Mouse (Mus musculus): ENCODE measurements at regions not wholly inside any gene's neighbourhood (a gene's known extent, or its start where the extent isn't known, plus 50 kb on each side); places are given as distances from the start of the nearest gene placed in this dataset.

- peaks cover 3% of the 10 kb centered on the region; the same call in 1 of the 2 replicates for H3K4me1 ChIP-seq (ENCODE audit: control insufficient read depth, insufficient read depth, low read length)
- WGBS: 83% methylated on average over 6 of the region's 6 CpGs
- no peaks in the 10 kb centered on the region for H3K36me3 ChIP-seq (ENCODE audit: control insufficient read depth, insufficient read depth, low read length)
- H3K27me3 ChIP-seq (replicated peaks; ENCODE audit: control insufficient read depth, insufficient read depth, low read length): no peaks in the 10 kb centered on the region
- H3K27ac ChIP-seq (ENCODE audit: insufficient read depth, low read depth, low read length): no peak overlapping the region
- TF ChIP-seq CTCF (conservative IDR thresholded peaks at IDR 0.05; ENCODE audit: insufficient read depth, insufficient read length, low read depth, low read length) (no peak), POLR2A (IDR thresholded peaks at IDR 0.05; ENCODE audit: low read depth, low read length) (no peak)
- H3K4me3 ChIP-seq (ENCODE audit: insufficient read depth, low read depth, low read length): no peak overlapping the region
- no peak for DNase-seq
Measured at GRCm38 (mm10) chr9:112905955-112906354, 670.2 kb upstream of the Arpp21 start.

GRCm38 (mm10) chr9:112864921-112865320 lies 629.2 kb upstream of the Arpp21 start:
- Histone ChIP-seq H3K27me3 (replicated peaks; ENCODE audit: control insufficient read depth, insufficient read depth, low read length) (no peaks in the 10 kb centered on the region), H3K36me3 (ENCODE audit: control insufficient read depth, insufficient read depth, low read length) (no peaks in the 10 kb centered on the region), H3K4me3 (ENCODE audit: insufficient read depth, low read depth, low read length) (no peak overlapping the region), H3K4me1 (ENCODE audit: control insufficient read depth, insufficient read depth, low read length) (no peaks in the 10 kb centered on the region), H3K27ac (ENCODE audit: insufficient read depth, low read depth, low read length) (no peak overlapping the region)
- 14% methylated on average over 1 of the region's 1 CpGs for WGBS
- no peak for DNase-seq
- TF ChIP-seq CTCF (conservative IDR thresholded peaks at IDR 0.05; ENCODE audit: insufficient read depth, insufficient read length, low read depth, low read length): no peak
- TF ChIP-seq POLR2A (IDR thresholded peaks at IDR 0.05; ENCODE audit: low read depth, low read length): no peak

GRCm38 (mm10) chr9:112861136-112861535 lies 625.4 kb upstream of the Arpp21 start:
- no peaks in the 10 kb centered on the region for H3K27me3 ChIP-seq (replicated peaks; ENCODE audit: control insufficient read depth, insufficient read depth, low read length)

GRCm38 (mm10) chr9:112860307-112860893 lies 624.7 kb upstream of the Arpp21 start:
- H3K27ac ChIP-seq (ENCODE audit: insufficient read depth, low read depth, low read length): no peak overlapping the region
- WGBS: 52% methylated on average over 3 of the region's 3 CpGs
- no peaks in the 10 kb centered on the region for H3K27me3 ChIP-seq (replicated peaks; ENCODE audit: control insufficient read depth, insufficient read depth, low read length)
- no peak for DNase-seq
- TF ChIP-seq POLR2A (IDR thresholded peaks at IDR 0.05; ENCODE audit: low read depth, low read length): no peak
- H3K4me1 ChIP-seq (ENCODE audit: control insufficient read depth, insufficient read depth, low read length): no peaks in the 10 kb centered on the region
- no peaks in the 10 kb centered on the region for H3K36me3 ChIP-seq (ENCODE audit: control insufficient read depth, insufficient read depth, low read length)
- no peak overlapping the region for H3K4me3 ChIP-seq (ENCODE audit: insufficient read depth, low read depth, low read length)

More at GRCm38 (mm10) chr9:112861136-112861535, 625.4 kb upstream of the Arpp21 start:
- Histone ChIP-seq H3K4me1 (ENCODE audit: control insufficient read depth, insufficient read depth, low read length) (no peaks in the 10 kb centered on the region), H3K36me3 (ENCODE audit: control insufficient read depth, insufficient read depth, low read length) (no peaks in the 10 kb centered on the region), H3K27ac (ENCODE audit: insufficient read depth, low read depth, low read length) (no peak overlapping the region), H3K4me3 (ENCODE audit: insufficient read depth, low read depth, low read length) (no peak overlapping the region)
- TF ChIP-seq CTCF (conservative IDR thresholded peaks at IDR 0.05; ENCODE audit: insufficient read depth, insufficient read length, low read depth, low read length) (no peak), POLR2A (IDR thresholded peaks at IDR 0.05; ENCODE audit: low read depth, low read length) (no peak)
- 65% methylated on average over 8 of the region's 8 CpGs for WGBS
- DNase-seq: no peak

GRCm38 (mm10) chr9:112841473-112841872 lies 605.7 kb upstream of the Arpp21 start:
- 27% methylated on average over 6 of the region's 6 CpGs for WGBS
- no peak overlapping the region for H3K4me3 ChIP-seq (ENCODE audit: insufficient read depth, low read depth, low read length)
- H3K27me3 ChIP-seq (replicated peaks; ENCODE audit: control insufficient read depth, insufficient read depth, low read length): no peaks in the 10 kb centered on the region
- DNase-seq: no peak
- TF ChIP-seq POLR2A (IDR thresholded peaks at IDR 0.05; ENCODE audit: low read depth, low read length) (no peak), CTCF (conservative IDR thresholded peaks at IDR 0.05; ENCODE audit: insufficient read depth, insufficient read length, low read depth, low read length) (no peak)
- no peaks in the 10 kb centered on the region for H3K36me3 ChIP-seq (ENCODE audit: control insufficient read depth, insufficient read depth, low read length)
- no peaks in the 10 kb centered on the region for H3K4me1 ChIP-seq (ENCODE audit: control insufficient read depth, insufficient read depth, low read length)
- H3K27ac ChIP-seq (ENCODE audit: insufficient read depth, low read depth, low read length): no peak overlapping the region

- DNase-seq: no peak
- no peaks in the 10 kb centered on the region for H3K36me3 ChIP-seq (ENCODE audit: control insufficient read depth, insufficient read depth, low read length)
- H3K4me3 ChIP-seq (ENCODE audit: insufficient read depth, low read depth, low read length): no peak overlapping the region
- H3K4me1 ChIP-seq (ENCODE audit: control insufficient read depth, insufficient read depth, low read length): no peaks in the 10 kb centered on the region
- WGBS: 84% methylated on average over 7 of the region's 7 CpGs
- no peaks in the 10 kb centered on the region for H3K27me3 ChIP-seq (replicated peaks; ENCODE audit: control insufficient read depth, insufficient read depth, low read length)
- TF ChIP-seq CTCF (conservative IDR thresholded peaks at IDR 0.05; ENCODE audit: insufficient read depth, insufficient read length, low read depth, low read length) (no peak), POLR2A (IDR thresholded peaks at IDR 0.05; ENCODE audit: low read depth, low read length) (no peak)
- H3K27ac ChIP-seq (ENCODE audit: insufficient read depth, low read depth, low read length): no peak overlapping the region
Measured at GRCm38 (mm10) chr9:112839071-112839793, 603.5 kb upstream of the Arpp21 start.

GRCm38 (mm10) chr9:112837563-112837962 lies 601.8 kb upstream of the Arpp21 start:
- no peaks in the 10 kb centered on the region for H3K27me3 ChIP-seq (replicated peaks; ENCODE audit: control insufficient read depth, insufficient read depth, low read length)
- H3K4me3 ChIP-seq (ENCODE audit: insufficient read depth, low read depth, low read length): no peak overlapping the region
- H3K4me1 ChIP-seq (ENCODE audit: control insufficient read depth, insufficient read depth, low read length): no peaks in the 10 kb centered on the region
- no peak for DNase-seq
- TF ChIP-seq POLR2A (IDR thresholded peaks at IDR 0.05; ENCODE audit: low read depth, low read length): no peak
- TF ChIP-seq CTCF (conservative IDR thresholded peaks at IDR 0.05; ENCODE audit: insufficient read depth, insufficient read length, low read depth, low read length): no peak
- WGBS: 84% methylated on average over 2 of the region's 2 CpGs
- no peaks in the 10 kb centered on the region for H3K36me3 ChIP-seq (ENCODE audit: control insufficient read depth, insufficient read depth, low read length)
- no peak overlapping the region for H3K27ac ChIP-seq (ENCODE audit: insufficient read depth, low read depth, low read length)
